Mouse (Mus musculus) CD4-positive, CD25-positive, alpha-beta regulatory T cell, adult 4 months (primary cell): ENCODE results near the gene Cuzd1. TPM values are rescaled to one million over a fixed set of nuclear protein-coding genes. Genes with fewer than 3 reads are reported as not detected.
A peak's percentile ranks its signal among the peaks of the same experiment; 100 is the strongest.

Experiments
- ATAC-seq: one replicate; pipeline ENCODE4 v1.8.0; 2017
- polyA plus RNA-seq, 2 experiments: library from polyadenylated mRNA; unstranded; fragments of 100-300 nt; shearing (Covaris generic); gene quantifications; one replicate each; pipeline ENCODE4 v1.2.1; 2017

The Cuzd1 gene
- not detected for polyA plus RNA-seq

- no peak for ATAC-seq
Observed at GRCm38 (mm10) chr7:131322192-131322591, at the start of gene Cuzd1. Cuzd1 (minus strand) TSS chr7:131322292.

- no peak for ATAC-seq
Observed at GRCm38 (mm10) chr7:131371470-131371860, 49.4 kb upstream of the Cuzd1 start.

GRCm38 (mm10) chr7:131370648-131371469, 48.8 kb upstream of the Cuzd1 start, which contains the start of gene Pstk:
Pstk (plus strand) TSS chr7:131371141.
- peak; percentile 90 for ATAC-seq

GRCm38 (mm10) chr7:131364131-131364530, 42.0 kb upstream of the Cuzd1 start:
- ATAC-seq: no peak

GRCm38 (mm10) chr7:131362615-131363300, 40.7 kb upstream of the Cuzd1 start, which contains the start of gene 2310057M21Rik:
2310057M21Rik (minus strand) TSS chr7:131362759.
- peak; percentile 92 for ATAC-seq

- ATAC-seq: peak; percentile 44
Observed at GRCm38 (mm10) chr7:131362269-131362614, 40.1 kb upstream of the Cuzd1 start.

- ATAC-seq: no peak
Observed at GRCm38 (mm10) chr7:131356105-131356504, 34.0 kb upstream of the Cuzd1 start.

GRCm38 (mm10) chr7:131345856-131346541, 23.9 kb upstream of the Cuzd1 start:
- no peak for ATAC-seq

- ATAC-seq: no peak
Observed at GRCm38 (mm10) chr7:131337502-131338068, 15.5 kb upstream of the Cuzd1 start.

GRCm38 (mm10) chr7:131333564-131333963, 11.5 kb upstream of the Cuzd1 start, which contains the start of gene Fam24a:
Fam24a (plus strand) TSS chr7:131333864.
- ATAC-seq: no peak

- ATAC-seq: no peak
Observed at GRCm38 (mm10) chr7:131331688-131332087, 9.6 kb upstream of the Cuzd1 start.

GRCm38 (mm10) chr7:131329416-131329815, 7.3 kb upstream of the Cuzd1 start, which contains the start of gene Fam24b:
Fam24b (minus strand) TSS chr7:131329516.
- no peak for ATAC-seq

GRCm38 (mm10) chr7:131327054-131327453, 5.0 kb upstream of the Cuzd1 start:
- ATAC-seq: no peak

- ATAC-seq: no peak
Observed at GRCm38 (mm10) chr7:131318340-131318739, 3.8 kb downstream of the Cuzd1 start.

GRCm38 (mm10) chr7:131317587-131317986, 4.5 kb downstream of the Cuzd1 start:
- no peak for ATAC-seq

- no peak for ATAC-seq
Observed at GRCm38 (mm10) chr7:131314493-131314892, 7.6 kb downstream of the Cuzd1 start.

- ATAC-seq: no peak
Observed at GRCm38 (mm10) chr7:131306733-131307132, 15.4 kb downstream of the Cuzd1 start.

GRCm38 (mm10) chr7:131303340-131303739, 18.8 kb downstream of the Cuzd1 start:
- ATAC-seq: no peak

- no peak for ATAC-seq
Observed at GRCm38 (mm10) chr7:131297151-131297550, 24.9 kb downstream of the Cuzd1 start.

GRCm38 (mm10) chr7:131265851-131266250, 56.2 kb downstream of the Cuzd1 start:
- no peak for ATAC-seq

- no peak for ATAC-seq
Observed at GRCm38 (mm10) chr7:131264251-131264650, 57.8 kb downstream of the Cuzd1 start.

- no peak for ATAC-seq
Observed at GRCm38 (mm10) chr7:131260946-131261345, 61.1 kb downstream of the Cuzd1 start.
